Mouse (Mus musculus): Measurements from ENCODE around the gene Eef1e1. TPM values are rescaled to one million over a fixed set of nuclear protein-coding genes. Genes with fewer than 3 reads are reported as not detected.

Gene Eef1e1
- polyA plus RNA-seq, 1 experiment from 2014 or later = 102 TPM

- H3K4me1 ChIP-seq (replicated peaks; ENCODE audit: control insufficient read depth, insufficient read depth, low read length) = no peaks in the 10 kb centered on the region
- H3K27me3 ChIP-seq (ENCODE audit: control insufficient read depth, insufficient read depth, low read length) = no peaks in the 10 kb centered on the region
- ATAC-seq (ENCODE audit: low FRiP score) (no peak), DNase-seq (ENCODE audit: low spot score) (no peak)
- no peak overlapping the region for H3K4me2 ChIP-seq (replicated peaks)
- WGBS = 80% methylated on average over 5 of the region's 5 CpGs
- H3K27ac ChIP-seq = no peak overlapping the region
- H3K4me3 ChIP-seq (replicated peaks; ENCODE audit: low read length) = no peak overlapping the region
- peaks cover 42% of the 10 kb centered on the region for H3K36me3 ChIP-seq (replicated peaks; ENCODE audit: control insufficient read depth, insufficient read depth)
- no peak overlapping the region for H3K9ac ChIP-seq
- H3K9me3 ChIP-seq (ENCODE audit: control insufficient read depth, low read length) = no peaks in the 10 kb centered on the region
These were observed 44.6 kb downstream of the Eef1e1 start for GRCm38 (mm10) chr13:38614298-38614697.

GRCm38 (mm10) chr13:38613583-38613982 is 45.3 kb downstream of the Eef1e1 start:
- H3K9me3 ChIP-seq (ENCODE audit: control insufficient read depth, low read length) = no peaks in the 10 kb centered on the region
- no peak overlapping the region for H3K9ac ChIP-seq
- H3K36me3 ChIP-seq (replicated peaks; ENCODE audit: control insufficient read depth, insufficient read depth) = peaks cover 42% of the 10 kb centered on the region
- no peaks in the 10 kb centered on the region for H3K27me3 ChIP-seq (ENCODE audit: control insufficient read depth, insufficient read depth, low read length)
- DNase-seq (ENCODE audit: low spot score) (no peak), ATAC-seq (ENCODE audit: low FRiP score) (no peak)
- H3K4me2 ChIP-seq (replicated peaks) = no peak overlapping the region
- 90% methylated on average over 8 of the region's 8 CpGs for WGBS
- H3K4me1 ChIP-seq (replicated peaks; ENCODE audit: control insufficient read depth, insufficient read depth, low read length) = no peaks in the 10 kb centered on the region
- no peak overlapping the region for H3K4me3 ChIP-seq (replicated peaks; ENCODE audit: low read length)
- no peak overlapping the region for H3K27ac ChIP-seq

GRCm38 (mm10) chr13:38612608-38613007 is 46.2 kb downstream of the Eef1e1 start:
- H3K9ac ChIP-seq = no peak overlapping the region

GRCm38 (mm10) chr13:38612179-38612578 is 46.7 kb downstream of the Eef1e1 start:
- Histone ChIP-seq H3K36me3 (replicated peaks; ENCODE audit: control insufficient read depth, insufficient read depth) (peaks cover 45% of the 10 kb centered on the region), H3K27me3 (ENCODE audit: control insufficient read depth, insufficient read depth, low read length) (no peaks in the 10 kb centered on the region), H3K4me2 (replicated peaks) (no peak overlapping the region), H3K4me3 (replicated peaks; ENCODE audit: low read length) (no peak overlapping the region), H3K9ac (no peak overlapping the region), H3K27ac (no peak overlapping the region), H3K9me3 (ENCODE audit: control insufficient read depth, low read length) (no peaks in the 10 kb centered on the region), H3K4me1 (replicated peaks; ENCODE audit: control insufficient read depth, insufficient read depth, low read length) (no peaks in the 10 kb centered on the region)
- WGBS = 96% methylated on average over 4 of the region's 4 CpGs
- DNase-seq (ENCODE audit: low spot score) (no peak), ATAC-seq (ENCODE audit: low FRiP score) (no peak)

More at GRCm38 (mm10) chr13:38612608-38613007, 46.2 kb downstream of the Eef1e1 start:
- H3K4me1 ChIP-seq (replicated peaks; ENCODE audit: control insufficient read depth, insufficient read depth, low read length) = no peaks in the 10 kb centered on the region
- peaks cover 42% of the 10 kb centered on the region for H3K36me3 ChIP-seq (replicated peaks; ENCODE audit: control insufficient read depth, insufficient read depth)
- no peak overlapping the region for H3K27ac ChIP-seq
- DNase-seq (ENCODE audit: low spot score) (no peak), ATAC-seq (ENCODE audit: low FRiP score) (no peak)
- 95% methylated on average over 9 of the region's 9 CpGs for WGBS
- H3K4me2 ChIP-seq (replicated peaks) = no peak overlapping the region
- no peaks in the 10 kb centered on the region for H3K9me3 ChIP-seq (ENCODE audit: control insufficient read depth, low read length)
- H3K27me3 ChIP-seq (ENCODE audit: control insufficient read depth, insufficient read depth, low read length) = no peaks in the 10 kb centered on the region
- no peak overlapping the region for H3K4me3 ChIP-seq (replicated peaks; ENCODE audit: low read length)

GRCm38 (mm10) chr13:38610336-38610735 is 48.5 kb downstream of the Eef1e1 start:
- Histone ChIP-seq H3K27ac (no peak overlapping the region), H3K4me2 (replicated peaks) (no peak overlapping the region), H3K4me3 (replicated peaks; ENCODE audit: low read length) (no peak overlapping the region), H3K27me3 (ENCODE audit: control insufficient read depth, insufficient read depth, low read length) (no peaks in the 10 kb centered on the region), H3K9me3 (ENCODE audit: control insufficient read depth, low read length) (no peaks in the 10 kb centered on the region), H3K9ac (no peak overlapping the region), H3K4me1 (replicated peaks; ENCODE audit: control insufficient read depth, insufficient read depth, low read length) (no peaks in the 10 kb centered on the region), H3K36me3 (replicated peaks; ENCODE audit: control insufficient read depth, insufficient read depth) (peaks cover 50% of the 10 kb centered on the region)
- DNase-seq (ENCODE audit: low spot score) = no peak
- no peak for ATAC-seq (ENCODE audit: low FRiP score)
- WGBS = 92% methylated on average over 6 of the region's 6 CpGs

GRCm38 (mm10) chr13:38607130-38607529 is 51.7 kb downstream of the Eef1e1 start:
- 91% methylated on average over 6 of the region's 6 CpGs for WGBS
- no peak for DNase-seq (ENCODE audit: low spot score)
- no peaks in the 10 kb centered on the region for H3K9me3 ChIP-seq (ENCODE audit: control insufficient read depth, low read length)
- no peak overlapping the region for H3K4me3 ChIP-seq (replicated peaks; ENCODE audit: low read length)
- H3K9ac ChIP-seq = no peak overlapping the region
- no peak overlapping the region for H3K27ac ChIP-seq
- H3K36me3 ChIP-seq (replicated peaks; ENCODE audit: control insufficient read depth, insufficient read depth) = peaks cover 37% of the 10 kb centered on the region; the same call in 1 of the 2 replicates
- ATAC-seq (ENCODE audit: low FRiP score) = no peak
- no peak overlapping the region for H3K4me2 ChIP-seq (replicated peaks)
- no peaks in the 10 kb centered on the region for H3K4me1 ChIP-seq (replicated peaks; ENCODE audit: control insufficient read depth, insufficient read depth, low read length)
- no peaks in the 10 kb centered on the region for H3K27me3 ChIP-seq (ENCODE audit: control insufficient read depth, insufficient read depth, low read length)

GRCm38 (mm10) chr13:38605353-38605752 is 53.5 kb downstream of the Eef1e1 start:
- no peak overlapping the region for H3K9ac ChIP-seq
- no peak overlapping the region for H3K4me2 ChIP-seq (replicated peaks)
- H3K9me3 ChIP-seq (ENCODE audit: control insufficient read depth, low read length) = no peaks in the 10 kb centered on the region
- H3K4me1 ChIP-seq (replicated peaks; ENCODE audit: control insufficient read depth, insufficient read depth, low read length) = no peaks in the 10 kb centered on the region
- no peaks in the 10 kb centered on the region for H3K27me3 ChIP-seq (ENCODE audit: control insufficient read depth, insufficient read depth, low read length)
- no peak overlapping the region for H3K27ac ChIP-seq
- DNase-seq (ENCODE audit: low spot score) = no peak
- H3K4me3 ChIP-seq (replicated peaks; ENCODE audit: low read length) = no peak overlapping the region
- ATAC-seq (ENCODE audit: low FRiP score) = no peak
- 82% methylated on average over 6 of the region's 6 CpGs for WGBS
- peaks cover 26% of the 10 kb centered on the region; the same call in 1 of the 2 replicates for H3K36me3 ChIP-seq (replicated peaks; ENCODE audit: control insufficient read depth, insufficient read depth)

GRCm38 (mm10) chr13:38602966-38603365 is 55.9 kb downstream of the Eef1e1 start:
- Histone ChIP-seq H3K4me3 (replicated peaks; ENCODE audit: low read length) (no peak overlapping the region), H3K4me1 (replicated peaks; ENCODE audit: control insufficient read depth, insufficient read depth, low read length) (no peaks in the 10 kb centered on the region), H3K27me3 (ENCODE audit: control insufficient read depth, insufficient read depth, low read length) (no peaks in the 10 kb centered on the region), H3K36me3 (replicated peaks; ENCODE audit: control insufficient read depth, insufficient read depth) (peaks cover 14% of the 10 kb centered on the region; the same call in 1 of the 2 replicates), H3K9ac (no peak overlapping the region), H3K27ac (no peak overlapping the region), H3K4me2 (replicated peaks) (no peak overlapping the region), H3K9me3 (ENCODE audit: control insufficient read depth, low read length) (no peaks in the 10 kb centered on the region)
- DNase-seq (ENCODE audit: low spot score) (no peak), ATAC-seq (ENCODE audit: low FRiP score) (no peak)
- 86% methylated on average over 13 of the region's 13 CpGs for WGBS

- 61% methylated on average over 17 of the region's 17 CpGs for WGBS
- Histone ChIP-seq H3K9me3 (ENCODE audit: control insufficient read depth, low read length) (no peaks in the 10 kb centered on the region), H3K27me3 (ENCODE audit: control insufficient read depth, insufficient read depth, low read length) (no peaks in the 10 kb centered on the region), H3K4me2 (replicated peaks) (no peak overlapping the region), H3K27ac (no peak overlapping the region), H3K4me3 (replicated peaks; ENCODE audit: low read length) (no peak overlapping the region), H3K36me3 (replicated peaks; ENCODE audit: control insufficient read depth, insufficient read depth) (peaks cover 12% of the 10 kb centered on the region; the same call in 1 of the 2 replicates), H3K4me1 (replicated peaks; ENCODE audit: control insufficient read depth, insufficient read depth, low read length) (no peaks in the 10 kb centered on the region), H3K9ac (no peak overlapping the region)
- ATAC-seq (ENCODE audit: low FRiP score) = no peak
- no peak for DNase-seq (ENCODE audit: low spot score)
These were observed 56.5 kb downstream of the Eef1e1 start for GRCm38 (mm10) chr13:38602243-38602832.

- WGBS = 88% methylated on average over 11 of the region's 11 CpGs
- DNase-seq (ENCODE audit: low spot score) (no peak), ATAC-seq (ENCODE audit: low FRiP score) (no peak)
- no peak overlapping the region for H3K9ac ChIP-seq
- no peaks in the 10 kb centered on the region for H3K9me3 ChIP-seq (ENCODE audit: control insufficient read depth, low read length)
- H3K36me3 ChIP-seq (replicated peaks; ENCODE audit: control insufficient read depth, insufficient read depth) = peaks cover 6% of the 10 kb centered on the region; the same call in 1 of the 2 replicates
- H3K27me3 ChIP-seq (ENCODE audit: control insufficient read depth, insufficient read depth, low read length) = no peaks in the 10 kb centered on the region
- H3K4me2 ChIP-seq (replicated peaks) = no peak overlapping the region
- H3K4me3 ChIP-seq (replicated peaks; ENCODE audit: low read length) = no peak overlapping the region
- H3K4me1 ChIP-seq (replicated peaks; ENCODE audit: control insufficient read depth, insufficient read depth, low read length) = no peaks in the 10 kb centered on the region
- no peak overlapping the region for H3K27ac ChIP-seq
These were observed 58.0 kb downstream of the Eef1e1 start for GRCm38 (mm10) chr13:38600811-38601210.
